Mouse (Mus musculus) left cerebral cortex, postnatal 4 days (tissue): ENCODE measurements around the gene Ppib. TPM values are rescaled to one million over a fixed set of nuclear protein-coding genes. Genes with fewer than 3 reads are reported as not detected.

ENCODE experiments used
- DNase-seq: peaks from one replicate; pipeline ENCODE4 v3.0.0-alpha.2; 2022
- intact Hi-C: fragments of 180-260 bp; cut with DNase I; formaldehyde crosslinking; loops from one replicate; pipeline ENCODE4 v1.15.1; 2025
- total RNA-seq, 2 experiments: library from RNA; stranded (reverse); gene quantifications; 2 replicates each; pipeline ENCODE4 v1.2.3; 2021

Ppib gene
- total RNA-seq, 2 experiments from 2014 or later = 233 to 249 TPM

DNA sequence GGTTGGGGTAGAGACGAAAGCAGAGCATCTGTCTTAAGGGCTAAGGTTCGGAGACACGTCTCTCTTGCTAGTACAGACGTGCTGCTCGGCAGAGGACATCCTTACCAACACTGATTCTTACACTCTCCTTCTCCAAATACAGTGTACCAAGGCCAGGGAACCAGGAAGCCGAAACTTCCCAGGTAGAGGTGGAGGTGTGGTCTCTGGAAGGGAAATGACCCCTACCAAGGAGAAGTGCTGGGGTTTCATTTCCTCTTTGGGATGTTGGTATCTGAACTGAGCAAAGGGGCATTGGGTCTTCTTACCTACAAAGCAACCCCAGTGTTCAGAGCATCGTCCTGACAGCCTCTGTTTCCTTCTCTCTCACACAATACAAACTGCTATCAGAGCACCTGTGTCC lies 12.7 kb downstream of the Ppib start:
- DNase-seq = no peak
- intact Hi-C loops = no loop called here

- DNase-seq = no peak
- intact Hi-C loops = no loop called here
These were observed 18.1 kb downstream of the Ppib start for GRCm38 (mm10) chr9:66078072-66078471.

DNA sequence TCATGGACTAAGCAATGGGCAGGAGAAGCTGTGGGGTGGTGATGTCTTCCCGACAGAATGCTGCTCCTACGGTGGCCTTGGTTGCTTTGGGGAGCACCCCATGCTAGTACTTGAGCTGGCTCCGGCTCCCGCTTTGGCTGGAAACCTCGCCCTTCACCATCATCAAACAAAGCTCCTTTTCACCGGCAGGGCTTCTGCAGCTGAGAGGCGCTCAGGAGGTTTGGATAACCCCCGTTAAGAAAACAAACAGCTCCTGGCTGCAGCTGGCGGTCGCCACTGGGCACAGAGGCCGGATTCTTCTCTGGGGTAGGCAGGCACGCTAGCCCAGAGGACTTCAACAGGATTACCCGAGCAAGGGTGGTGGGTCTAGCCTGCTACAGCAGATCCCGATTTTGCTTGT lies 18.5 kb downstream of the Ppib start:
- peak; percentile 24 for DNase-seq

DNA sequence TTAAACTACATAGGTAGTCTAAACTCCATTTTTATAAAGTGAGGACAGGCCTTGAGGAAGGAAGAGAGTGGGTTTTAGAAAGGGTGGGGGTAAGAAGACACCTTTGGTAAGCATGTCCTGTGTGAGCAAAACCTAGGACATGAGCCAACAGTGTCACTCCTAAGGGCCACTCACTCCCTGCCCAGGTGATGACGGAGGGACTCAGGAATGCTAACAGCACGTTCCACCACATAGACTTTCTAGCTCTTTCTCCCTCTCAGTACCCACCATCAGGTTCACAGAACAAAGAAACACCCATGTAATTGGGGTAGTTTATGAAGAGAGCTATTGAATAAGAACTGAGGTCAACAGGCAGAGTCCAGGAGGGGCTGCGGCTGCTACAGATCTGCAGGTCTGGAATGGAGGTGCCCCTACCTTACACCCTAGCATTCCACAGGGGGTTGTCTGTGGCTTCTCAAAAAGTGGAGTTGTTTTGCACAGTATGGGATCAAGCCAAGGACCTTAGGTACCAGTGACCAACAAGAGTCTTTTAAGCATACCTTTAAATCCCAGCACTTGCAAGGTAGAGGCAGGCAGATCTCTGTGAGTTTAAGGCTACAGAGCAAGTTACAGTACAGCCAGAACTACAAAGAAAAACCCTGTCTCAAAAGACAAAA lies 20.9 kb downstream of the Ppib start:
- intact Hi-C loops = no loop called here
- no peak for DNase-seq

More for the DNA sequence above, 18.5 kb downstream of the Ppib start:
- intact Hi-C loops = no loop called here

GRCm38 (mm10) chr9:66081999-66082398 lies 22.0 kb downstream of the Ppib start:
- DNase-seq = no peak
- intact Hi-C loops = no loop called here

- peak; percentile 44 for DNase-seq
- intact Hi-C loops = no loop called here
These were observed 24.1 kb downstream of the Ppib start for GRCm38 (mm10) chr9:66084171-66084570.

- intact Hi-C loops = no loop called here
- no peak for DNase-seq
These were observed 27.0 kb downstream of the Ppib start for GRCm38 (mm10) chr9:66087062-66087461.

DNA sequence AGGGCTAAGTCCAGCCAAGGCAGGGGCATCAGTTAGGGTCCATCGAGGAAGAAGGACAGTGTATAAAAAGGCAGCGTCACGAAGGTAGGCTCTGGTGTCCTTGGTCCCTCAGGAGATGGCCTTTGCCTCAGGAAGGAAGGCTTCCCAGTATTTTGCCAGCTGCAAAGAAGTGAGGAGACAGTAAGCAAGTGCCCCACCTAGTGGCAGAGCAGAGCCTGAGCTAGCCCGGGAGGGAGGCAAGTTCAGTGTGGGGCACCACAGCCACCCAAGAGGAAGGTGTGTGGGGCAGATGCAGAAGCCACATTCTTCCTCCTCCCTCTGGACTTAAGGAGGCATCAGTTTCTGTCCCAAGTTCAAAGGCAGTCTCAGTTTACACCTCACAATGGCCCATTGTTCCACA lies 28.4 kb downstream of the Ppib start:
- DNase-seq = peak; percentile 63
- intact Hi-C loops = no loop called here

DNA sequence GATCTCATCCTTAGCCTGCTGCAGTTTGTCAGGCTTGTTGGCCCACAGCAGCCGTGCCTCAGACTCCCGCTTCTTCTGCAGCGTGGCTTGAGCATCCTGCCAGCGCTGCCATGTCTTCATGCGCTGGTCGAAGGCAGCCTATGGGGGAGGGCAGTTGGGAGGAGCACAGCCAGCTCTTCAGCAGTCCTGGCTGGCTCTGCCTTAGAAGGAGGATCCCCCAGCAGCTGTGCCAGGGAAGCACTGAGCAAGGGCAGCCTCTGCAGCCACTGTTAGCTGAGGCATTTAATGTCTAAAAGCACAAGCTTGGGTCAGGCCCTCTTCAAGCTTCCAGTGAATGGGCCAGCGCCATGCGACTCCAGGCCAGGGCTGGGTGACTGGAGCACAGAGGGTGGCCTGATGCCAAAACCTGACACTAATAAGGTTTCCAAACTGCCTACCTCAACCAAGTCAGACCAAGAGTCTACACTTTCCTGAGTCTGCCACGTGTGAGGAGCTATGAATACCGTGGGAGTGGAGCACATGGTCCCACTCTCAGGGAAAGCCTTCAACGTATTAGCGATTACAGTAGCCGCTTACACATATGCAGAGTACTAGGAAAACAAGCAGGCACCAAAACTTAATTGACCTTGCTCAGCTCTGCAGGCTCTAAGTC lies 30.7 kb downstream of the Ppib start:
- intact Hi-C loops = no loop called here
- DNase-seq = peak; percentile 8

DNA sequence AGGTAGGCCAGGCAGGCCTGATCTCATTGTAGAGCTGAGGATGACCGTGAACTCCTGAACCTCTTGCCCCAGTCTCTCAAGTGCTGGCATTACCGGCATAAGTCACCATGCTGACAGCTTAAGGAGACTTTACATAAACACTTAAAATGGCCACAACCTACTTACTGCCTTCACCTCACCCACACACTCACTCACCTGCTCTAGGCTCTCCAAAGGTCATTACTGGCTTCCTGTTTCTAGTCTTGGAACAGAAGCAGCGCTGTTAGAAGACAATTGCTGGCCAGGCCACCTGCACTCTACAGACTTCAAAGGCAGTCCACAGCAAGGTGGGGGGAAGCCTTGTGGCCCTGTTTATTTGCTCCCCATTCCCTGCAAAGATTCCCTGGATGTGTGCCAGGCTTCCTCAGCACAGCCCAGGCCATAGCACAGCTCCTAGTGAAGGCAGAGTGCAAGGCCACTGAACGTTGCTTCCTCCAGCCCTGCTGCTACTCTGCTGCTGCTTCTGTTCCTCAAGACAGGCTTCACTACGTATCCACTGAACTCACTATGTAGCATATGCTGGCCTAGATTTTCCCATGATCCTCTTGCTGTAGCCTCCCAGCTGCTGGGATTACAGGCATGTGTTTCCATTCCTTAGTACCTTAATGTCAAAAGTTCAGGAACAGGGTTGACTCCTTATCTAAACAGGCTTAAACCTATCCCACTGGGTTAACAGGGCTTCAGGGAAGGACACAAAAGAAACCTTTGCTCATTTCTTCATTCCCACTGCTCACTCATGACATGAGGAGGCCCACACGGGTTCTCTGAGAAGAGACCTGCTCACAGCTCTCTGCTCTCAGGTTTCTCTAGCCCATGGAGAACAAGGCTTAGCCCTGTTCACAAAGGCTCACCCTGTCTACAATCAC lies 31.6 kb downstream of the Ppib start:
- no peak for DNase-seq
- intact Hi-C loops = no loop called here

GRCm38 (mm10) chr9:66092664-66093063 lies 32.6 kb downstream of the Ppib start:
- DNase-seq = no peak
- intact Hi-C loops = no loop called here

- intact Hi-C loops = no loop called here
- no peak for DNase-seq
These were observed 41.6 kb downstream of the Ppib start for GRCm38 (mm10) chr9:66101577-66101976.

- no peak for DNase-seq
These were observed 42.6 kb downstream of the Ppib start for GRCm38 (mm10) chr9:66102668-66103067.

GRCm38 (mm10) chr9:66104601-66105000 lies 44.6 kb downstream of the Ppib start:
- intact Hi-C loops = no loop called here
- DNase-seq = no peak

More at GRCm38 (mm10) chr9:66102668-66103067, 42.6 kb downstream of the Ppib start:
- intact Hi-C loops = no loop called here

DNA sequence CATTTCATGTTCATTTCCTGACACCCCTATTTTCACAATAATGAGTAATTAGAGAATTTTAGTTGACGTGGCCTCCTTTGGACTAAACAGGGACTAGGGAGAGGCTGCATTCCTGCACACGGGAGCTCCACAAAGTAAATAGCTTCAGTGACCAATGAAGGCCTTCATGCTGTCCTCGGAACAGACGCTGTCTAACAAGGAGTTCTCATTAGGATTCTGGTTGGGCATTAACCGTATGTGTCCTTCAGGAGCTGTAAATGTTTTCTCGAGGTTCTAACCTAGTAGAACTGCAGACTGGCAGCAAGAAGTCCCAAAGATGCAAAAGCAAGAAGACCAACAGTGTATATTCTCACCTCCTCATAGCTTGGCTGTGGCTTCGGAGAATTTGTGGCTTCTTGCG lies 45.1 kb downstream of the Ppib start:
- DNase-seq = no peak
- intact Hi-C loops = no loop called here

DNA sequence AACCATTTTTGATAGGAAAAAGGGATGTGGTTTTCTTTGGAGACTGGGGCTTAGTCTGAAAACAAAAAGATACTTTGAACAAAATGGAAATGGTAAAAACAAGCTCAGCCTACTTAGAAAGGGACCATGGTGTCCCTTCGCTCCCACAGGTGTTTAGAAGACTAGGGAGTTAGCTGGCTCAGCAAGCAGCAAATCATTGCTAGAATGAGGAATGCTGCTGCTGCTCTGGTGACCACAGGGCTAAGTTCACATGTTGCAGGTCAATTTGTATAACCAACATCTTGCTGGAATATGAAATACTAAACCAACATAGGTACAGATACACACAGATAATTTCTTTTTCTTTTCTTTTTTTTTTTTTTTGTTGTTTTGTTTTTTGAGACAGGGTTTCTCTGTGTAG lies 49.6 kb downstream of the Ppib start:
- no peak for DNase-seq
- intact Hi-C loops = no loop called here

DNA sequence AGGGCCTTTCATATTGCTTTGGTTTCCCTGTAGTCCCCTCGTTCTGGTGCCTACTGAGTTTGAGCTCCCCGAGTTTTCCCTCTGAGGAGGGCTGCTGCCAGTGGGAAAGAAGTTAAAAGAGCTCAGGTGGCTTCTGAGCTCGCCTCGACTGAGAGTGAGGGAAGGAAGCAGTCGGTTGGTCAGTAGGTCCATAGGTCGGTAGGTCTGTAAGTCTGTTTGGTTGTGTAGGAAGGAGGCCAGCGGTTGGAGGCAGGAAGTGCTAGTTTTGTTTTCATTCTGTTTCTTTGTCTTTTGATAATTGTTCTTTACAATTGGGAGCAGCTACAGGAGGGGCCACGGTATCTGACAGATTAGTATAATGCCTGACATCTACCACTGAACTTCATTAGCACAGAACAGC lies 50.1 kb downstream of the Ppib start:
- no peak for DNase-seq
- intact Hi-C loops = no loop called here

DNA sequence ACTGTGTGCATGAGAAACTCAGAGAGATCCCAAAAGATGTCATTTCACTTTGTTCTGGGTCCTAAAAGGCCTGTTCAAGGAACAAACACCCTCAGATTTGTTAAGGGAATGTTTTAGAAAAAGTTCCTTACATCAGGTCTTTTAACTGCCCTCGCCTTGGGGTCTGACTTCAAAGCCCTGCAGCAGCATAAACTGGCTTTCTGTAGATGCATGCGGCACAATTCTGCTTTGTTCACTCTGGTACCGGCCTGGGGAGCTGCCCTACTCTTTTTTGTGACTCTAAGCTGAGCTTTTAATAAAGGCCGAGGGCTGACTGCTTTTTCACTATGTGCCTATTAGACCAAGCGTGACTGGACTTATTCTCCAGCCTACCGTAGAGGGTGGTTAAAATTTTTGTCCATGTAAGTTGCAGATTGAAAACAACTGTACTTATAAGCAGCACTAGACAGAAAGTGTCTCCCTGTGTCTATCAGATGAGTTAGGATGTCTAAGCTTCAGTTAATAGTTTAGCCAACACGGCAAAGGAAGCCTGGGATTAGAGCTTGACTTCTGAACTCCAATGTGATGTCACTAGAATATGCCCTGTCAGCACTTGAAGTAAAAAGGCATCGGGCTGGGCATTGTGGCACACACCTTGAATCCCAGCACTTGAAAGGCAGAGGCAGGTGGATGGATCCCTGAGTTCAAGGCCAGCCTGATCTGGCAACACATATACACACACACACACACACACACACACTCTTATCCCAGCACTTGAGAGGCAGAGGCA lies 50.8 kb downstream of the Ppib start:
- DNase-seq = no peak
- intact Hi-C loops = no loop called here

DNA sequence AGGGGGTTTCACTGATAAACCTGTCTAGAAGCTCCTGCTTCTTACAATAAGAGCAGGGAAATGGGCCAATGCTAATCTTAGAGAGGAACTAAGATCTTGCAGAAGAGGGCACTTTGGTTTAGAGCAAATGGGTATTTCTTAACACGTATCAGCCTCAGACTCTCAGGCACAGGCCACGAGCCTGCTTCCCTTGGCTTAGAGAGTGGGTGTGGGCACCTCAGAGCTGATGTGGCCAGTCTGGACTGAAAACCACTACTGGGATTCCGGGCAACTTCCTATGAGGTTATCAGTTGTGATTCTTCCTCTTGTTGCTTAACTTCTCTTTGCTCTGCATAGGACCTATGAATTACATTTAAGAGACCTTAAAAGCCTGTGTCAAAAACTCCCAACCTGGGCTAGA lies 54.3 kb downstream of the Ppib start:
- intact Hi-C loops = no loop called here
- DNase-seq = no peak
